Mouse (Mus musculus) colon, adult 2 months (tissue): Measurements from ENCODE around the gene Shmt2. TPM values are rescaled to one million over a fixed set of nuclear protein-coding genes. Genes with fewer than 3 reads are reported as not detected.

Experiments used
- polyA plus RNA-seq: library from polyadenylated mRNA; depleted of rRNA; stranded (reverse); fragments of >200 nt; gene quantifications from 2 replicates; pipeline ENCODE4 v1.2.3, GENCODE M21; 2012; rRNA removed

The Shmt2 gene
- polyA plus RNA-seq, result 40.7 and 44.2 TPM in 2 replicates

GRCm38 (mm10) chr10:127522088-127522581, at the start of gene Shmt2:
TSS of gene Shmt2 (minus strand) at chr10:127522444.

GRCm38 (mm10) chr10:127534036-127534928, 12.0 kb upstream of the Shmt2 start, which contains the start of gene Nxph4:
TSS of gene Nxph4 (minus strand) at chr10:127534559.

GRCm38 (mm10) chr10:127514764-127515163, 7.5 kb downstream of the Shmt2 start, which contains the start of gene Ndufa4l2:
TSS of gene Ndufa4l2 (plus strand) at chr10:127514967.

GRCm38 (mm10) chr10:127500894-127501893, 21.1 kb downstream of the Shmt2 start, which contains the start of gene Stac3:
TSS of gene Stac3 (plus strand) at chr10:127501686.

Other genes with a start within 250 kb of the Shmt2 start
- gene Mbd6, start 233.4 kb downstream of the Shmt2 start, polyA plus RNA-seq, result 52.1 and 62.9 TPM in 2 replicates
- 40.6 and 45.2 TPM in 2 replicates for gene Mars, start 210.7 kb downstream of the Shmt2 start, polyA plus RNA-seq
- gene Arhgap9, start 200.5 kb downstream of the Shmt2 start, polyA plus RNA-seq, result 5.8 and 6.3 TPM in 2 replicates
- 16.4 and 20.1 TPM in 2 replicates for gene Gli1, start 180.5 kb downstream of the Shmt2 start, polyA plus RNA-seq
- gene Inhbe, start 168.0 kb downstream of the Shmt2 start, polyA plus RNA-seq, result not detected in 2 replicates
- gene Inhbc, start 152.0 kb downstream of the Shmt2 start, polyA plus RNA-seq, result 0.06 and 0.07 TPM in 2 replicates
- gene R3hdm2, start 142.1 kb downstream of the Shmt2 start, polyA plus RNA-seq, result 76.8 and 94.8 TPM in 2 replicates
- gene Stac3, start 20.8 kb downstream of the Shmt2 start, polyA plus RNA-seq, result 0.13 and 1.0 TPM in 2 replicates
- 8.9 and 10.9 TPM in 2 replicates for gene Ndufa4l2, start 7.5 kb downstream of the Shmt2 start, polyA plus RNA-seq
- 0.10 and 0.34 TPM in 2 replicates for gene Nxph4, start 12.1 kb upstream of the Shmt2 start, polyA plus RNA-seq
- gene Lrp1, start 98.7 kb upstream of the Shmt2 start, polyA plus RNA-seq, result 138 and 148 TPM in 2 replicates
- gene Stat6, start 120.5 kb upstream of the Shmt2 start, polyA plus RNA-seq, result 65.8 and 79.3 TPM in 2 replicates
- 2.4 TPM in 2 replicates for gene Nemp1, start 144.5 kb upstream of the Shmt2 start, polyA plus RNA-seq
- 14.5 and 15.4 TPM in 2 replicates for gene Nab2, start 146.1 kb upstream of the Shmt2 start, polyA plus RNA-seq
- 132 and 140 TPM in 2 replicates for gene Myo1a, start 182.7 kb upstream of the Shmt2 start, polyA plus RNA-seq
- gene Tac2, start 202.0 kb upstream of the Shmt2 start, polyA plus RNA-seq, result not detected in 2 replicates
- 6.9 and 7.8 TPM in 2 replicates for gene Zbtb39, start 217.1 kb upstream of the Shmt2 start, polyA plus RNA-seq
- 1.7 TPM in 2 replicates for gene Gpr182, start 229.3 kb upstream of the Shmt2 start, polyA plus RNA-seq
- 0.21 and 0.34 TPM in 2 replicates for gene Rdh1, start 237.3 kb upstream of the Shmt2 start, polyA plus RNA-seq
- gene Rdh16f1, start 237.3 kb upstream of the Shmt2 start, polyA plus RNA-seq, result 0.12 and 1.0 TPM in 2 replicates